Comparison of ENCODE assay signal across 8 mouse cellular contexts in the genomic region with DNA sequence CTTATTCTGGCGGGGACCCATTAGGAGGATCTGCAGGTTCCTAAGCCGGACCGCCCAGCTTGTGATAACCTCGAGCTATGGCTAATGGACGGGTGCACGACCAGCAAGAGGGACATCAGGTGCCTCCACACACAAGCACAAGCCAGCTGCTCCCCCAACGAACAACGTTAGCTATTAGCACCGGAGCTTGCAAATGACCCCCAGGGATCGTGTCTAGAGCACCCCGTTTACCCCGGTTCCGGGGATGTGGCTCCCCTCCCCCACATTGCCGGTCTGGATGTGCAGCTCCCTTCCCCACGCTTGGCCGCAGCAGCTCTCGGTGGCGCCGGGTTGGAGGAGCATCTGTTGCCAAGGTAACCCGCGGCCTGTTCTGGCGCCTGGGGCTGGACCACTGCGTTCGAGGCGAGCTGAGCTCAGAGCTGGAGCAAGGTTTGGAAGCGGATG. TPM values are rescaled to one million over a fixed set of nuclear protein-coding genes. Genes with fewer than 3 reads are reported as not detected.
DNase-seq lines count a peak whose midpoint lies in the region; ATAC-seq lines count a peak whose summit lies in the region.

No protein-coding gene starts in this region.

- H3K9ac ChIP-seq in hindbrain, embryonic 15.5 days: 0 out of 2 replicates have a peak overlapping the region, but pooled peaks have one; percentile 5
- H3K9ac ChIP-seq in midbrain, embryonic 14.5 days (replicated peaks; ENCODE audit: low read length): no peak overlapping the region

- no peaks in the 10 kb centered on the region for H3K9me3 ChIP-seq in hindbrain, embryonic 15.5 days
- no peaks in the 10 kb centered on the region for H3K9me3 ChIP-seq in midbrain, embryonic 14.5 days (ENCODE audit: control insufficient read depth, low read length)

- no peaks in the 10 kb centered on the region for H3K27me3 ChIP-seq in hindbrain, embryonic 15.5 days
- no peaks in the 10 kb centered on the region for H3K27me3 ChIP-seq in midbrain, embryonic 14.5 days (ENCODE audit: control insufficient read depth, insufficient read depth, low read length)

- 4% methylated on average over 26 of the region's 26 CpGs for WGBS in hindbrain, embryonic 15.5 days
- 2% methylated on average over 26 of the region's 26 CpGs for WGBS in midbrain, embryonic 14.5 days

- H3K4me1 ChIP-seq in hindbrain, embryonic 15.5 days (replicated peaks): peaks cover 27% of the 10 kb centered on the region
- H3K4me1 ChIP-seq in midbrain, embryonic 14.5 days (ENCODE audit: control insufficient read depth, insufficient read depth, low read length): peaks cover 15% of the 10 kb centered on the region

- no peaks in the 10 kb centered on the region for H3K36me3 ChIP-seq in hindbrain, embryonic 15.5 days
- H3K36me3 ChIP-seq in midbrain, embryonic 14.5 days (ENCODE audit: control insufficient read depth, insufficient read depth, low read length): no peaks in the 10 kb centered on the region

- ATAC-seq in hindbrain, embryonic 15.5 days (ENCODE audit: low FRiP score, low read depth): peak; percentile 83
- peak; percentile 60 for ATAC-seq in midbrain, embryonic 14.5 days (ENCODE audit: low FRiP score, low TSS enrichment)

- peak overlapping the region; percentile 77 for H3K27ac ChIP-seq in hindbrain, embryonic 15.5 days (replicated peaks)
- H3K27ac ChIP-seq in midbrain, embryonic 14.5 days (replicated peaks; ENCODE audit: low read depth, low read length): peak overlapping the region; percentile 78

- peak overlapping the region; percentile 29 for H3K4me3 ChIP-seq in hindbrain, embryonic 15.5 days
- H3K4me3 ChIP-seq in midbrain, embryonic 14.5 days (replicated peaks; ENCODE audit: low read depth, low read length): peak overlapping the region; percentile 20; the same call in 1 of the 2 replicates

- H3K4me2 ChIP-seq in hindbrain, embryonic 15.5 days: peak overlapping the region; percentile 56
- H3K4me2 ChIP-seq in midbrain, embryonic 14.5 days (ENCODE audit: low read length): peak overlapping the region; percentile 57

- peak; percentile 39 for DNase-seq in ovary, postnatal 36 days (ENCODE audit: low spot score)
- no peak for DNase-seq in ovary, postnatal 14 days (ENCODE audit: low spot score)
- DNase-seq in cerebellum, postnatal 36 days: peak; percentile 42 to 58
- peak; percentile 89 for DNase-seq in midbrain, embryonic 14.5 days
- no peak for DNase-seq in lung, postnatal 25 days (ENCODE audit: low spot score)
- no peak for DNase-seq in kidney, adult 8-10 months
- DNase-seq in urinary bladder, postnatal 14 days (ENCODE audit: low spot score): no peak

RNA-seq across cellular contexts. Expression of gene Enpp7, which starts 11.4 kb away (rescaled TPM):
- not detected in 2 replicates for polyA plus RNA-seq in hindbrain, embryonic 15.5 days (2015; fragmentation: Nextera tagmentation; extraction: Ambion mirVana)
- polyA plus RNA-seq in midbrain, embryonic 14.5 days (2014; fragmentation: Nextera tagmentation; extraction: Ambion mirVana): not detected in 2 replicates

RNA-seq across cellular contexts. Expression of gene Cbx2, which starts 23.4 kb away (rescaled TPM):
- 15.3 and 17.1 TPM in 2 replicates for polyA plus RNA-seq in hindbrain, embryonic 15.5 days (2015; fragmentation: Nextera tagmentation; extraction: Ambion mirVana)
- polyA plus RNA-seq in midbrain, embryonic 14.5 days (2014; fragmentation: Nextera tagmentation; extraction: Ambion mirVana): 15.6 and 20.7 TPM in 2 replicates

RNA-seq across cellular contexts. Expression of gene Cbx8, which starts 41.4 kb away (rescaled TPM):
- polyA plus RNA-seq in hindbrain, embryonic 15.5 days (2015; fragmentation: Nextera tagmentation; extraction: Ambion mirVana): 8.6 and 10.0 TPM in 2 replicates
- 11.5 and 12.4 TPM in 2 replicates for polyA plus RNA-seq in midbrain, embryonic 14.5 days (2014; fragmentation: Nextera tagmentation; extraction: Ambion mirVana)

Comparison
In these comparisons a context has a peak if more than half of its experiments do, and no peak if none do; other contexts are left out.
1. DNase-seq: peak in ovary, postnatal 36 days (single experiment), cerebellum, postnatal 36 days (2 of 2) and midbrain, embryonic 14.5 days (single experiment); none in ovary, postnatal 14 days (single experiment), lung, postnatal 25 days (single experiment), kidney, adult 8-10 months (0 of 2) and urinary bladder, postnatal 14 days (single experiment).